Mouse (Mus musculus) neutrophil, adult 65 days (primary cell): ENCODE measurements around the gene Smgc. TPM values are rescaled to one million over a fixed set of nuclear protein-coding genes. Genes with fewer than 3 reads are reported as not detected.

Experiments used
- total RNA-seq: library from RNA; stranded (reverse); gene quantifications from 2 replicates; pipeline ENCODE4 v1.2.4, GENCODE M21; 2023

Gene Smgc
- not detected in 2 replicates for total RNA-seq

DNA sequence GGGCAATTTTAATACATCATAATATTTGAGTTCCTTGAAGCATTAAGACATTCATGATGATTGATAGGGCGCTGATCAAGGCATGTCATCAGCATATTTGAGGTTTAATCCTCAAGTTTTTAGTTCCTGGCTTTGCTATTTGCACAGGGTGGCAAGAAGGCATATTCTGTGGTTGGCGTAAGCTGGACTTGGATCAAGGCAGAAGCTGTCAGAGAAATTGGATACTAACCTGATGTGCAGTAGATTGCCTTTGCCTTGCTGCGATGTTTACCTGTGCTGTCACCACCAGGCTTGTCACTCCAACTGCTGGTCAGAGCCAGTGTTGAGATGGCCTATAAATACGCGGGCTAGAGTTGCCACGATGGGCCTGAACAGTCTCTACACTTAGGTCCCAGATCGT is at the start of gene Smgc:
TSS of gene Smgc (plus strand) at position 301 of the 400 bp plus-strand sequence.

Other genes starting within 250 kb of the Smgc start
- 138 and 208 TPM in 2 replicates for gene Lrrk2, start 165.1 kb upstream of the Smgc start, total RNA-seq
- not detected in 2 replicates for gene Cntn1, start 212.9 kb downstream of the Smgc start, total RNA-seq